Mouse (Mus musculus) T-helper 1 cell (primary cell): ENCODE data around the gene Bid.
"Not testable (repeated sequence)": the region's sequence is repeated elsewhere in the genome, so short reads cannot be mapped to it uniquely, and the experiment has no call there.

Experiments used
- in situ Hi-C: fragments of 300-600 bp; cut with MboI, MseI; formaldehyde crosslinking; loops from one replicate; pipeline ENCODE4 v1.15.1; 2025; ENCODE audit warnings: high pct_unique_total_duplicates

Bid gene

GRCm38 (mm10) chr6:120905111-120905510, 11.5 kb downstream of the Bid start:
- in situ Hi-C loops = no loop called here

DNA sequence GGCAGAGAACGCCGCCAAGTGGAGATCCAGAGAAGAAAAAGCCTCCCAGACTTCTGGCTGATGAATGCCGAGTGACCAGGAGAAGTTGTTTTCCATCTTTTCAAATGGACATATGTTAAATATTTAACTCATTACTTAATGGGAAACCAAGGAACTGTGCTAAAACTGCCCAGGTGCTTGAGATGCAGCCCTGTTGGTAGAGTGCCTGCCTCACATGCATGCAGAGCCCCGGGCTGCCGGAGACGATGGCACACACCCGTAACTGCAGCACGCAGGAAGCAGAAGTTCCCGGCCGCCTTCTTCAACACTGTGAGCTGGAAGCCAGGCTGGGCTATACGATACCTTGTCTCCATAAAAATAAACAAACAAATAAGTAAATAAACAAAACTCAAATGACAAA, 12.7 kb downstream of the Bid start:
- in situ Hi-C loops = no loop called here

DNA sequence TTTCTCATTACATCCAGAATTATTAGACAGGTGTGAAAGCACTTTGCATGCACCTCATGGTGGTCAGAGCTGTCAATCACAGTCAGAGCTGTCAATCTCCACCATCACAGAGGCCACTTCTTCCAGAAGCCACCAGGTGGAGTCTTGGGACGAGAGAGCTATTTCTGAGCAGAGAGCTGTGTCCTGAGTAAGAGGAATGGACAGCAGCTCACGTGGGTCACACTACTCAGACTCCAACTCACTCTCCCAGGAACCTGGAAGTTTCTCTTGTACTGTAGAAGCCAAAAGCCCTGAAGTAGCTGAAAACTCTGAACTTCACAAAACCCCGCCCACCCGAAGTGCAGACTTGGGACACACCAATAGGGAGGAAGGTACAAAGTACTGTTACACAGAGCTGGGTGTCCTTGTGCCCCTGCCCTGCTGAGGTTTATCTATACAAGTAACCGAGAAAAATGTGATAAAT, 13.2 kb downstream of the Bid start:
- in situ Hi-C loops = no loop called here

DNA sequence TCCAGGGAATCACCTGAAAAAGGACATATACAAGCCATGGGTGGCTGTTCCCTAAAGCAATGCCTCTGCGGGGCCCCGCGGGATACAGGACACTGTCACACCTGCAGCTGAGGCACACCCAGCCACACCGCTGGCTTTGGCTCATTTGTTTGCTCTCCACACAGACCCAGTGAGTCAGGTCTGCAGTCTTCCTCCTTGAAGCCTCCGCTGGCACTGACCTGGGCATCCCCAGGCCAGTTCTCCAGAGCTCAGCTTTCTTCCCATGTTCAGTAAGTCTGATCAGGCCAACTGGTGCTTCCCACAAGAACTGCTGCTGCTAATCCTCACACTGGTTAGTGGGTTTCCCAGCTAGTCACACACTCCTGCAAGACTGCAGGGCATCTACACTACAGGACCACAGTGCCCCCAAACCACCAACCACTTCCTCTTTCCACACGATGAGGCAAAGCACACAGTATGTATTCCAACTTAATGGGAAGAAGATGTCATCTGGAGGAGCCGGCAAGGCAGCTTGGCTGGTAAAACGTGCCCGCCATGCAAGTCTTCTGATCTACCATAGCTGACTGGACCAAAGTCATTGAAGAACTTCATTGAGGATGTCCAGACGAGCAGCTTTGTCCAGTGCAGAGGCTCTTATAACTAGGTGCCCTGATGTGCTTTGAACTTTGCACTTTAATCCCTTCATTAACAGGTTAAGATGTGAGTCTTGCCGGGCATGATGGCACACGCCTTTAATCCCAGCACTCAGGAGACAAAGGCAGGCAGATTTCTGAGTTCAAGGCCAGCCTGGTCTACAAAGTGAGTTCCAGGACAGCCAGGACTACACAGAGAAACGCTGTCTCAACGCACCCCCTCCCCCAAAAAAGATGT, 14.6 kb downstream of the Bid start:
- in situ Hi-C loops = no loop called here

DNA sequence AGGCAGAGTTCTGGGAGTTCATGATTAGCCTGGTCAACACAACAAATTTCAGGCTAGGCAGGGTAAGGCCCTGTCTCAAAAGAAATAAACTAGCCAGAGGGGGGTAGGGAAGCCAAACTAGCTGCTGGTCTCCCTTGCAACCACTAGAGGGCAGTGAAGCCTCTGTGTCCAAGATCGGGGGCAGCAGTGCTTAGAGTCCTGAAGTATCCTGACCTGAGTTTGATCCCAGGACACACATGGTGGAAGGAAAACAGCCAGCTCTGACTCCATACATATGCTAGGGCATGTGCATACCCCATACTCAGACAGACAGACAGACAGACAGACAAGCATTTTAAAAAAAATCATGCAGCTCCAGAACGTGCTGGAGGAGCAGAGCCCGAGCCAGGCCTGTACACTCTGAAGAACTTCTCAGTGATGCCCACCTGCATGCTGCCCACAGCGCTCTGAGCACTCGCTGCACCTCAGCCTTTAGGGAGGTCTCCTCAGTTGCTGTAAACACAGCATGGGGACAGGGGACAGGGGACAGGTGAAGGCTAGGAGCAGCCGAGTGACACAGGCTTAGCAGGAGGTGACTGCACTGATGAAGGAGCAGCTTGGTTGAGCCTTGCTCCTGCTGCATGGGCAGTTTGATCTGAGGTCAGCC, 18.3 kb downstream of the Bid start:
- in situ Hi-C loops = no loop called here

- in situ Hi-C loops = no loop called here
These were observed 22.1 kb downstream of the Bid start for GRCm38 (mm10) chr6:120894524-120894923.

GRCm38 (mm10) chr6:120894089-120894488, 22.6 kb downstream of the Bid start:
- in situ Hi-C loops = no loop called here

GRCm38 (mm10) chr6:120886696-120887095, 30.0 kb downstream of the Bid start:
- in situ Hi-C loops = no loop called here

DNA sequence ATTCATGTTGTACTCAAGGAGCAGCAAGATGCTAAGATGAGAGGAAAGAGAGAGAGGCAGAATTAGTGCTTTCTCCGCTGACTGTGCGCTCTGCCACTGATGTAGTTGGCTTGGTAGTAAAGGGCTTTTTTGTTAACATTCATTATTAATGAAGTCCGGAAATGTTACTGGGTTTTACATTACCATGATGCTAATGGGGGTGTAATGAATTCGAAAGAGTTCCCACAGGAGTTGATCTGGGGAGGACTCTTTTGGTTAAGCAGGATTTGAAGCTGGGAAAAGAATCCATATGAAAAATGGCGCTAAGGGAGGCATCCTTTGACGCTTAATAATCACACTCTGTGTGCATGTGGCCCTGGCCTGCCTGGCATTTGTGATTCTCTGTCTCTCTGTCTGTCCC, 32.2 kb downstream of the Bid start:
- in situ Hi-C loops = no loop called here

DNA sequence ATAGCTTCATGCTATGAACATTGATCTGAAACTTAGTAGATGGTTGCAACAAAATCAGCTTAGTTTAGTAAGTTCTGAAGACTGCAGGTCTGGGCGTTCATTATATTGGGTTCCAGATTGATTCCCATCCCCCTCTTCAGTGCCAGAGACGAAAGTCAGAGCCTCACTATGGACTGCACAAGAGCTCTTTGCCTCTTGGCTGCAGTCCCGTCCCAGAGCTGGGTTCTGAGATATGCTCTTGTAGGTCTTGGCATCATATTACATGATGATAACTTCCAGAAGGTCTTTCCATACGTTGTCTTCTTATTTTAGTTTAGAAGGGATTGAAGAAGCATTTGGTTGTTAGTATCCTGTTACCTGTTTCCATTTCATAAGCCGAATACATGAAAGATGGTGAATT, 37.6 kb downstream of the Bid start:
- in situ Hi-C loops = no loop called here

DNA sequence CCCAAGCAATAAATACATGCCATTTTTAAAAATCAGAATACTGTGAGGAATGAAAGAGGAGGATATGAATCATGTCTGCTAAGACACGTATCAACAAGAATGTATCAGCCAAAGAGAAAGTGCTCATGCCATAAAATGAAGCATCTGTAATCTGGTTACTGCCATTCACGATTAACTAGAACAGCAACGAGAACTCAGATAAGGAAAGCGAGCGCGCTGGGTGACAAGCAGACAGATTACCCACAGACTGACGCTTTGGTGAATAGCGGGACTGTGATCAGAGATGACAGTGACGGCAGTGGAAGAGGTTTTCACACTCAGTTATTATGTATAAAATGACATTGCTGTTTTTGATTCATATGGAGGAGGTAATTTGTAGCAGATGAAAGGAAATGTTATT, 42.8 kb downstream of the Bid start:
- in situ Hi-C loops = no loop called here

GRCm38 (mm10) chr6:120871286-120871685, 45.4 kb downstream of the Bid start:
- in situ Hi-C loops = no loop called here

DNA sequence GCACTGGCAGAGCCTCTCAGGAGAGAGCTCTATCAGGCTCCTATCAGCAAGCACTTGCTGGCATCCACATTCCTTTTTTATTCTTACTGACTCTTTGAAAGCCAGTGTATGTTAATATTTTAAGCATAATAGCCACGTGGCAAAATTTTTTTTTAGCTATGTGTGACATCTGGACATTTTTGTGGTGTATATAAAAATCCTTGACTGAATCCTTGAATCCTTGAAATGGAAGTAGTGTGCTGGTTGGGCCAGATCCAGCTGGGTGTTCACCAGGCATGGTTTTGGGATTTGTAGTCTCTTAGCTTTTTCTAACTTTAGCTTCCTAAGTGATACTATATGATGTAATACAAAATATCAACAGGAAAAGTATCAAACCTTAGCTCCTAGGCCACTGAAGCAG, 47.8 kb downstream of the Bid start:
- in situ Hi-C loops = no loop called here

GRCm38 (mm10) chr6:120866051-120866814, 50.4 kb downstream of the Bid start:
- in situ Hi-C loops = no loop called here

DNA sequence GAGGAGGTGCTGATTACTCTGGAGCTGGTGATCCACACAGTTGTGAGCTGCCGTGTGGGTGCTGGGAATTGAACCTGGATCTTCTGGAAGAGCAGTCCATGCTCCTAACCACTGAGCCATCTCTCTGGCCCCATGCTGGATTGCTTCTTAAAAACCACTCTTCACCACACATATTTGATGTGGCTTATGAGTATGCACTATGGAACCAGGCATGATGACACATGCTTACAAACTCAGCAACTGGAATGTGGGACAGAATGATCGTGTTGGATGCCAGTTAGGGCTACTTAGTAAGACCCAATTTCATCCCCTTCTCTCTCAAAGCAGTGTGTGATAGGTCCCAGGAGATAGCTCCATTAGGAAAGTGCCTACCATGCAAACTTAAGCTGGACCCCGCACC, 56.6 kb downstream of the Bid start:
- in situ Hi-C loops = no loop called here

DNA sequence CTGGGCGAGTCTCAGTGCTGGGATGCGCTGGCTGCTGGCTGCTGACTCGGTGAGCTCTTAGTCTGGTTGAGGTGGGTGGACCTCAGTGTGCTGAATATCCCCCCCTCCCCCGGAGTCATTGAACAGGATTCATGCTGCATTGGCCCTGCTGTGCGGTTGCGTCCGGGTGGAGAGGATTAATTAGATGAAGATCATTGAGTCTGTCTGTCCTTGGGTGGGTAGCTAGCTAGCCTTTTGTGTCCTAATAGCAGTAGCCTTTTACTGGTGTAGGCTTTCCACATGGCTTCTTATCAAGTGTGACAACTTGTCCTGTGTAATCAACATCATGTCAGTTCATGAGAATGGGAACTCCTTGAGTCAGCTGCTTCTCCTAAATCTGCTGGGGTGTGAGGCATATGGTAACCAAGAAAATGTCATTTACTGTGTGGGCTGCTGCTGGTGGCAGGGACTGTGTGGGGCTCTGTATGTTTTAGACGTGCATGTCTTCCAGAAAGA, 58.4 kb downstream of the Bid start:
- in situ Hi-C loops = no loop called here

- in situ Hi-C loops = no loop called here
These were observed 62.2 kb downstream of the Bid start for GRCm38 (mm10) chr6:120854413-120854812.

DNA sequence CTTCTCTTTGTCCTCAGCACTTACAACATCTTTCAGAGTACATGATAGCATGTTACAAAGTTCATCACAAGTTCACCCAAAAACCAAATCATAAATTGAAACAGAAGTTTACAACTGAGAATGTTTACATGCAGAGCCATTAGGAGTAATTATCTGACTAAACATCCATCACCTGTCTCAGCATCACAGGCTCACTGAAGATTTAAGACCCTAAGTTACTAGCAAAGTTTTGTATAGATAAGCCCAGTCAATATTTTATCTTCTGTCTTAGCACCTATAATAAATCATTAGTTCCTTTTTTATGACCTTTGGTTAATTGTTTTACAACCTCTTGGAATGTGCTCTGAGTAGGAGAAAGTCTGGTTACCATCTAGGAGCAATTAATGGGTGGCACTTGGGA, 65.9 kb downstream of the Bid start:
- in situ Hi-C loops = not testable (repeated sequence)
